In the genomic region with DNA sequence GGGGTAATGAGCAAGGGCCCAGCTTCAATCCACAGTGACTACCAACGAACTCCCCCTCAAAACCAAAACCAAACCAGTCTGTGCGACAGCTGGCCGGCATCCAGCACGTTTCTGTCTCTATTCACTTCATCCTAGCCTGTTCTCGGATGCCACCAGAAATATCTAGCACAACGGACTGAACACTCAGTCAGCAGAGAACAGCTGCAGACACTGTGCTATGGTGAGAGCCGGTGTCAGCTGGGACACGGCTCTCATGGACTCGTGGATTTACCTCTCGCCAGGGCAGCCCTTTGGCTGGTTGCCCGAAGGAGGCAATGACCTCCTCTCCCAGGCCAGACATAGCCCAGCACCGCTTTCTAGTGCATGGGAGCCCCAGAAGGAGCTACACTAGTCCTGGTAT, we compare ENCODE assay signal across 8 mouse cellular contexts.
DNase-seq lines count a peak whose midpoint lies in the region; ATAC-seq and TF ChIP-seq lines count a peak whose summit lies in the region.

No protein-coding gene starts in this region.

- H3K36me3 ChIP-seq in forebrain, embryonic 13.5 days (ENCODE audit: poor library complexity, severe bottlenecking) = no peaks in the 10 kb centered on the region
- no peaks in the 10 kb centered on the region for H3K36me3 ChIP-seq in forebrain, embryonic 11.5 days (ENCODE audit: control insufficient read depth, insufficient read depth, low read length)
- H3K36me3 ChIP-seq in stomach, embryonic 15.5 days = no peaks in the 10 kb centered on the region

- no peaks in the 10 kb centered on the region for H3K27me3 ChIP-seq in forebrain, embryonic 13.5 days
- no peaks in the 10 kb centered on the region for H3K27me3 ChIP-seq in forebrain, embryonic 11.5 days (ENCODE audit: control insufficient read depth, insufficient read depth, low read length)
- H3K27me3 ChIP-seq in stomach, embryonic 15.5 days (replicated peaks) = no peaks in the 10 kb centered on the region

- H3K4me3 ChIP-seq in forebrain, embryonic 13.5 days = no peak overlapping the region
- H3K4me3 ChIP-seq in forebrain, embryonic 11.5 days (ENCODE audit: low read depth, low read length) = no peak overlapping the region
- H3K4me3 ChIP-seq in cortical plate, adult 2 months (ENCODE audit: insufficient read depth, low read length) = no peak overlapping the region
- no peak overlapping the region for H3K4me3 ChIP-seq in stomach, embryonic 15.5 days (replicated peaks)

- no peak for DNase-seq in forebrain, embryonic 11.5 days (ENCODE audit: low spot score)
- peak; percentile 52 to 56 for DNase-seq in heart, postnatal 14 days
- peak; percentile 76 to 83 for DNase-seq in left cerebral cortex, postnatal 25 days (ENCODE audit: low spot score in 2 of 2)
- DNase-seq in cerebellum, adult 9-10 months = no peak
- DNase-seq in T-cell, adult 2 months (ENCODE audit: low spot score) = no peak

- TF ChIP-seq CTCF in cortical plate, adult 2 months (IDR thresholded peaks at IDR 0.05; ENCODE audit: extremely low read depth, insufficient read depth, low read length) = no peak

- peak overlapping the region; percentile 19; the same call in 1 of the 2 replicates for H3K27ac ChIP-seq in forebrain, embryonic 13.5 days
- no peak overlapping the region for H3K27ac ChIP-seq in forebrain, embryonic 11.5 days (ENCODE audit: low read depth, low read length)
- peak overlapping the region; percentile 78 for H3K27ac ChIP-seq in cortical plate, adult 2 months (ENCODE audit: insufficient read depth, low read length)
- 0 out of 2 replicates have a peak overlapping the region, but pooled peaks have one; percentile 41 for H3K27ac ChIP-seq in stomach, embryonic 15.5 days

- H3K4me1 ChIP-seq in forebrain, embryonic 13.5 days = peaks cover 67% of the 10 kb centered on the region
- peaks cover 9% of the 10 kb centered on the region for H3K4me1 ChIP-seq in forebrain, embryonic 11.5 days (replicated peaks; ENCODE audit: control insufficient read depth, insufficient read depth, low read length)
- H3K4me1 ChIP-seq in cortical plate, adult 2 months (ENCODE audit: control insufficient read depth, insufficient read depth, low read length) = peaks cover 36% of the 10 kb centered on the region
- peaks cover 29% of the 10 kb centered on the region for H3K4me1 ChIP-seq in stomach, embryonic 15.5 days

- intact Hi-C loops in heart, postnatal 14 days (cut with DNase I) = loop anchor here (5.0 kb wide), 1 partner anchor 50 kb away; no protein-coding TSS in a partner anchor
- intact Hi-C loops in left cerebral cortex, postnatal 25 days (cut with DNase I) = no loop called here

- no peak for TF ChIP-seq POLR2A in cortical plate, adult 2 months (IDR thresholded peaks at IDR 0.05; ENCODE audit: extremely low read depth, insufficient read depth, low read length)

- H3K9ac ChIP-seq in forebrain, embryonic 13.5 days = no peak overlapping the region; the same call in 1 of the 2 replicates
- no peak overlapping the region for H3K9ac ChIP-seq in forebrain, embryonic 11.5 days (ENCODE audit: low read length)
- no peak overlapping the region for H3K9ac ChIP-seq in stomach, embryonic 15.5 days

- no peak for ATAC-seq in forebrain, embryonic 13.5 days
- no peak for ATAC-seq in forebrain, embryonic 11.5 days (replicated peaks; ENCODE audit: low FRiP score)
- peak; percentile 32; the same call in 1 of the 2 replicates for ATAC-seq in stomach, embryonic 15.5 days (ENCODE audit: insufficient read depth, low FRiP score, low read depth)

- H3K4me2 ChIP-seq in forebrain, embryonic 13.5 days = no peak overlapping the region
- no peak overlapping the region for H3K4me2 ChIP-seq in forebrain, embryonic 11.5 days (ENCODE audit: low read depth, low read length, severe bottlenecking)
- no peak overlapping the region for H3K4me2 ChIP-seq in stomach, embryonic 15.5 days

- WGBS in forebrain, embryonic 13.5 days = 66% methylated on average over 12 of the region's 12 CpGs
- WGBS in forebrain, embryonic 11.5 days = 93% methylated on average over 12 of the region's 12 CpGs
- WGBS in stomach, embryonic 15.5 days = 49% methylated on average over 12 of the region's 12 CpGs

- H3K9me3 ChIP-seq in forebrain, embryonic 13.5 days (replicated peaks) = no peaks in the 10 kb centered on the region
- H3K9me3 ChIP-seq in forebrain, embryonic 11.5 days (ENCODE audit: control insufficient read depth, low read length) = no peaks in the 10 kb centered on the region
- no peaks in the 10 kb centered on the region for H3K9me3 ChIP-seq in stomach, embryonic 15.5 days

Comparison
In these comparisons a context has a peak if more than half of its experiments do, and no peak if none do; other contexts are left out.
1. DNase-seq: peak in heart, postnatal 14 days (2 of 2) and left cerebral cortex, postnatal 25 days (2 of 2); none in forebrain, embryonic 11.5 days (single experiment), cerebellum, adult 9-10 months (single experiment) and T-cell, adult 2 months (single experiment).